Mouse (Mus musculus) heart, postnatal 4 days (tissue): ENCODE measurements at regions not wholly inside any gene's neighbourhood (a gene's known extent, or its start where the extent isn't known, plus 50 kb on each side); places are given as distances from the start of the nearest gene placed in this dataset.
A peak's percentile ranks its signal among the peaks of the same experiment; 100 is the strongest.

Experiments
- DNase-seq: peaks from one replicate; pipeline ENCODE4 v3.0.0; 2021

- no peak for DNase-seq
Measured at GRCm38 (mm10) chr12:71429561-71430200, 120.0 kb downstream of the Dact1 start.

- no peak for DNase-seq
Measured at GRCm38 (mm10) chr12:71430331-71430730, 120.6 kb downstream of the Dact1 start.

- DNase-seq, result no peak
Measured at GRCm38 (mm10) chr12:71431116-71431515, 121.4 kb downstream of the Dact1 start.

GRCm38 (mm10) chr12:71433549-71434200 is 124.0 kb downstream of the Dact1 start:
- DNase-seq, result no peak

- DNase-seq, result peak; percentile 42
Measured at GRCm38 (mm10) chr12:71438254-71438653, 128.6 kb downstream of the Dact1 start.

- DNase-seq, result no peak
Measured at GRCm38 (mm10) chr12:71440863-71441262, 131.2 kb downstream of the Dact1 start.

- no peak for DNase-seq
Measured at GRCm38 (mm10) chr12:71441272-71441671, 131.6 kb downstream of the Dact1 start.

- no peak for DNase-seq
Measured at GRCm38 (mm10) chr12:71446177-71446891, 136.7 kb downstream of the Dact1 start.

- no peak for DNase-seq
Measured at GRCm38 (mm10) chr12:71446892-71447268, 137.2 kb downstream of the Dact1 start.

GRCm38 (mm10) chr12:71449032-71449431 is 139.3 kb downstream of the Dact1 start:
- DNase-seq, result no peak

GRCm38 (mm10) chr12:71450128-71450527 is 140.4 kb downstream of the Dact1 start:
- no peak for DNase-seq

- no peak for DNase-seq
Measured at GRCm38 (mm10) chr12:71450680-71451463, 141.2 kb downstream of the Dact1 start.

GRCm38 (mm10) chr12:71456900-71457299 is 147.2 kb downstream of the Dact1 start:
- no peak for DNase-seq

GRCm38 (mm10) chr12:71458559-71459176 is 149.0 kb downstream of the Dact1 start:
- DNase-seq, result no peak

- DNase-seq, result no peak
Measured at GRCm38 (mm10) chr12:71460643-71461042, 151.0 kb downstream of the Dact1 start.

GRCm38 (mm10) chr12:71467820-71468219 is 158.1 kb downstream of the Dact1 start:
- DNase-seq, result peak; percentile 45

- DNase-seq, result no peak
Measured at GRCm38 (mm10) chr12:71468324-71468723, 158.6 kb downstream of the Dact1 start.

- peak; percentile 37 for DNase-seq
Measured at GRCm38 (mm10) chr12:71470983-71471715, 161.5 kb downstream of the Dact1 start.

GRCm38 (mm10) chr12:71471720-71472119 is 162.0 kb downstream of the Dact1 start:
- DNase-seq, result no peak

- DNase-seq, result no peak
Measured at GRCm38 (mm10) chr12:71476238-71476637, 166.6 kb downstream of the Dact1 start.

GRCm38 (mm10) chr12:71477691-71478090 is 168.0 kb downstream of the Dact1 start:
- no peak for DNase-seq

- no peak for DNase-seq
Measured at GRCm38 (mm10) chr12:71481371-71481770, 171.7 kb downstream of the Dact1 start.
